Mouse (Mus musculus): ENCODE measurements at regions not wholly inside any gene's neighbourhood (a gene's known extent, or its start where the extent isn't known, plus 50 kb on each side); places are given as distances from the start of the nearest gene placed in this dataset.

- TF ChIP-seq CTCF (IDR thresholded peaks at IDR 0.05; ENCODE audit: control insufficient read depth, insufficient read depth, low read length): no peak
- TF ChIP-seq POLR2A (IDR thresholded peaks at IDR 0.05; ENCODE audit: borderline replicate concordance, control insufficient read depth, low read depth, low read length): no peak
Measured at GRCm38 (mm10) chr3:120375688-120376289, 591.5 kb upstream of the Ptbp2 start.
